Mouse (Mus musculus) frontal cortex, postnatal 10 days (tissue): ENCODE measurements around the gene 1810055G02Rik.

Experiments used
- DNase-seq, 2 experiments: peaks; one replicate each; pipeline ENCODE4 v3.0.0; 2022; ENCODE audit warnings: low spot score in 2 of 2, mixed read lengths in 1 of 2

Gene 1810055G02Rik

GRCm38 (mm10) chr19:3708078-3709012 is at the start of gene 1810055G02Rik:
TSS of gene 1810055G02Rik (plus strand) at chr19:3708293.
- peak; percentile 97 to 99 for DNase-seq

DNA sequence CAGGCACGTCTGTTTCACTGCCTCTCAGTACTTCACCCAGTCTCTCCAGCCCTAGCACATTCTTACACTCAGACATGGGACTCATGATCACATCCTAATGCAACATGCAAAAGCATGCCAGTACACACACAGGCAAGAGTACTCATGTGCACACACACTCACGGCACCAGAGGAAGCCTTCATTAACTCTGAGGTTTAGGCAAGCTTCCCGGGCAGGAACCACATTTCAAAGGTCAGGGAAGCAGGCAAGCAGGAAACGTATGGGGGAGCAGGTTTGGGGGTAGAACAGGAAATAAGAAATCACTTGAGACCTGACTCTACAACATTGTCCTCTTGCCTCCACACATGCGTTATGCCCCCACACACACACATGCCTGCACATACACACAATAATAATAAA is 42.6 kb upstream of the 1810055G02Rik start:
- DNase-seq = no peak

- no peak for DNase-seq
Observed at GRCm38 (mm10) chr19:3666632-3667031, 41.5 kb upstream of the 1810055G02Rik start.

DNA sequence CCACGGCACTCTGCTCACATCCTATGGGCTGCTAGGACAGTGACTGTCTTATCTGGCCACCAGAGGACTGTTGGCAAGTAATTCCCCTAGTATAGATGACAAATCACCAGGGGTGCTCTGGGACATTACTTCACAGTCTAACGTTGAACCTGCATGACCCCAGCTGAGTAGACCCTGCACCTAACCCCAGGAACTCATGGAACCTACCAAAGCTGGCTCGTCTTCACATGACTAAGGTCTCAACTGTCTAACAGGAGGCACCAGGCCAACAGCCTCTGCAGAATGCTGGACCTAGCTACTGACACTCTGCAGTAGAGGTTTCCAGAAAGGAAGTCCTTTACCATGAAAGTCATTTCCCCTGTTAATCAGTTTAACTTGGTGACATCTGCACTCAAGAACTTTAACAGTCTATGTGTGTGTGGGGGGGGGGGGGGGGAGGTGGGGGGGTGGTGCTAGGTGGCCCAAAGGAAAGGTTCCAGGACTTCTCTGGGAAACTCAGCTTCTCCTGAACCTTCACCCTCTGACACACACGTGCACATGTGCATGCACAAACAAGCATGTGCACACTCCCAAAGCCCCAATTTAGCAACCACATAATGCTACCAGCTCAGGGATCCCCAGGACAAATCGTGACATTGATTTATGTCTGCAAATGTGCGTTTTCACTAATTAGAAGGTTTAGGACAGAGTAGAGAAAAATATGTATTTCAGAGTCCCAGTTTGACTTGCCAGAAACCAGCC is 40.8 kb upstream of the 1810055G02Rik start:
- no peak for DNase-seq

DNA sequence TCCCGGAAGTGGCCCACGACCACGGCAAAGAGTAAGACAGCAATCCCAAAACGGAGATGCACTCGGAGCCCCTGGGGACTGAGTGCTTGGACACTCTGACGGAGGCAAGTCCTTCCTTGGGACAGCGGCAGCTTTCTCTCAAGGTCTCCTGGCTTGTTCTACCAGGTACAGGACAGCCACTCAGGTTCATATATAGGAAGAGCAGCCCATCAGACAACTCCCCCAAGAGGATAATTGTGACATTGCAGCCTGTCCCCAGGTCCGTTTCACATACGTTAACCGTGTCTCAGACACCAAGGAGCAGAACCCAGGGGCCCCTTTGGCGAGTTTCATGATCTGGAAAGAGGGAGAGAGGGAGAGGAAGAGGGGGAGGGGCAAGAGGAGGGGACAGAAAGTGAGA is 40.1 kb upstream of the 1810055G02Rik start:
- DNase-seq = no peak

- DNase-seq = no peak
Observed at GRCm38 (mm10) chr19:3668551-3668950, 39.5 kb upstream of the 1810055G02Rik start.

- DNase-seq = no peak
Observed at GRCm38 (mm10) chr19:3669100-3669499, 39.0 kb upstream of the 1810055G02Rik start.

- DNase-seq = no peak
Observed at GRCm38 (mm10) chr19:3673149-3673548, 34.9 kb upstream of the 1810055G02Rik start.

DNA sequence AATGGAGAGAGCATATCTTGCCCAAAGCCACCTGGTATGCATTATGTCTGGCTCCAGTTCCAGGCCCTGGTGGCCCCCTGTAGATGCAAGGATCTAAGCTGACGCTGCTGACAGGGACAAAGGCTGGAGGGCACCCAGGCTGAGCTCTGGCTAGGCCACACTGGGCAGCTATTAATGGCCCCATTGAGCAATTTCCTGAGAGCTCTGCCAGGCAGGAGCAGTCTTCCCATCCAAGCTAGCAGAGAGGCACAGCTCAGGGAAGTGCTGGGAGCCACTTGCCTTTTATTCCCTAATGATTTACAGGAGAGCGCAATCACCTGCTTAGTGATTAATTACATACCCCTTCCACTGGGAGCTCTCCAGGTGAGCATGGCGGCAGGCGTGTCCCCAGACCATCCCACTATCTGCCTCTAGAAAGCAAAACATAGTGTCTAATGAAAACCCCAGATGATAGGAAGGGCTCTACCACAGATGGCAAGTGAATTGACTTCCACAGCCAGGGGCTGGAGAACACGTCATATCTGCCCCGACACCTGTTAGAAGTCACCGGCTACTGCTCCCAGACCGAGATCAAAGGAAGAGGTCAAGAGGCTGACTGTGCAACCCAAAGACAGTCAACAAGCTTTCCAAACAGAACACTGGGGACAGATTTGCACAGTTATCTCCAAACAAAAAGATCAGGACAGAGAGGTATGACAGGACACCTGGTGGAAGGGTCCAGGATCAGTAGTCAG is 33.8 kb upstream of the 1810055G02Rik start:
- DNase-seq = no peak

DNA sequence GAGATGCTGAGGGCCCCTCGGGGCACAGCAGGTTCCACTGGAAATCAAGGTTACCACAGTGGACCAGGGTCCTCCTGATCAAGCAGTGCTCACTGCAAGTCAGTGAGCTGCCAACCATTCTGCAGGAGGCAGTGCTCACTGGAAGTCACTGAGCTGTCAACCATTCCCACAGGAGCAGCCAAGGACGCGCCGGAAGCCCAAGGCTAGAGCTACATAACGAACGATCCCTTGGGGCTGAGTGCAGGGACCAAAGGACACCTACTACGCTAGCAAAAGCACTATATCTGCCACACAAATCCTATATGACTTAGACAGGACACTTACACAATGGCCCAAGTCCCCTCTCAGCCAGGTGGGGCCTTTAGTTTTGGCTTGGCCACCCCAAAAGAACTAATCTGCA is 27.4 kb upstream of the 1810055G02Rik start:
- DNase-seq = no peak

DNA sequence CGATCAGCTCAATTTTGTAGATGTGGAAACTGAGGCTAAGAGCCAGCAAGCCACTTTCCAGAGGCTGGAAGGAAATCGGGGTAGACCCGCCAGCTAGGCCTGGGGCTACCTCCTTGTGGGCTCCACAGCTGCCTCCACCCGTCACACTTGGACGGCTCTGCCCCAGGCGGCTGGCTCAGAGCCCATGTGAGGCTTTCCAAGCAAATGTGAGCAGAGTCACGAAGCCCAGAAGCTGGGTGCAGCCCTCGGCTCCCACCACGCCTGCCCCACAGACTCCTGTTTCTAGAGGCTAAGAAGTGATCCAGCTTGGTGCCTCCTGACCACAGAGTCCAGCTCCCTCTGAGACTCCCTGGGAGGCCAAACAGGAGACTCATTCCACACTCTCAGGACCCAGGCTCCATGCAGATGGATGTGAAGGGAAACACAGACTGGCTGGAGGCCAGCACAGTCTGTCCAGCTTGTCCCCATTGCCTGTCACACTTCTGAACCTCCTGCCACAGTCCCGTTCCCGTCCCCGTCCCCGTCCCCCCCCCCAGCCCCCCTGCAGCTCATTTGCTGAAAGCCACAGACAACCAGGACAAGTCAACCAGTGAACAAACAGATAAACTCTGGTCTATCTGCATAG is 26.7 kb upstream of the 1810055G02Rik start:
- peak; percentile 45 to 49 for DNase-seq

DNA sequence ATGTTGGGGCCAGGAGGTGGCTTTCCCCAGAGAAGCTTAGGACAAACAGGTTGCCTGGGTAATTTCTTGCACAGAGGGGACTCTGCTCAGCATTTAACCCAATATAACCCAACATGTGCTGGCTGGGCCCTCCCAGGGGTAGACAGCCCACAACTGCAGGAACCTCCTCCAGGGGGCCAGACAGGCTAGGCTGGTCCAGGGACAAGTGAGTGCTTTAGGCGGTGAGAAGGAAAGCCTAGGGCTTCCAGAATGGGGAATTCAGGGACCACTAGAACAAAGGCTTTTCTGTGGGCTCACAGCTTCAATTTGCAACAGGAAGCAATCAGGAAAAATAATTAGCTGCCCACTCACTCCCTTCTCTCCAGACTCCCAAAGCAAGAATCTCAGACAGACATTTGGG is 23.7 kb upstream of the 1810055G02Rik start:
- DNase-seq = no peak

- no peak for DNase-seq
Observed at GRCm38 (mm10) chr19:3684957-3685580, 23.0 kb upstream of the 1810055G02Rik start.

DNA sequence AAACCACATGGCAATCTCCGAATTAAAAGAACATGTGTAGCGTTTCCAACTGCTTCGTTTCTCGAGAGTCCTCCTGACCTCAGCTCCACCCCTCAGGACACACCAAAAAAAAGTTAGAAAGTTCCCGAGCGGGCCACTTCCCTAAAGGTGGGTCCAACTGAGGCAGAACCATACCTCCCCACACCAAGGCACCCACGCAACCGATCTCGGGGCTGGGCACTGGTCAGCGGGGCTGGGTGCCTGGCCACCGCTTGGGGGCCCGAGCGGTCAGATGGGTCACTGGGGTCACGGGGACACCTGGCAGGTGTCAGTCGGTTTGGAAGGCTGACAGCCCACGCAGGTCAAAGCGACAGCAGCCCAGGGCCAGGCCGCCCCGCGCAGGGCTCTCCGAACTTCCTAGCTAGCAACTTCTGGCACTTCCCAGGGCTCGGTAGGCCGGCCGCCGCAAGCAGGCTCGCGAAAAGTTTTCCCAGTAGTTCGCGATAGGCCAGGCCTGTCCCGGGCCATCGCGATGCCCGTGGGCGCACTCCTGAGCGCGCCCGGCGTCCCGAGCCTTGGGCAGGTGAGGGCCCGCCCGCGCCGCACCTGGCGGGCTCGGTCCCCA is 22.4 kb upstream of the 1810055G02Rik start:
- DNase-seq = no peak

DNA sequence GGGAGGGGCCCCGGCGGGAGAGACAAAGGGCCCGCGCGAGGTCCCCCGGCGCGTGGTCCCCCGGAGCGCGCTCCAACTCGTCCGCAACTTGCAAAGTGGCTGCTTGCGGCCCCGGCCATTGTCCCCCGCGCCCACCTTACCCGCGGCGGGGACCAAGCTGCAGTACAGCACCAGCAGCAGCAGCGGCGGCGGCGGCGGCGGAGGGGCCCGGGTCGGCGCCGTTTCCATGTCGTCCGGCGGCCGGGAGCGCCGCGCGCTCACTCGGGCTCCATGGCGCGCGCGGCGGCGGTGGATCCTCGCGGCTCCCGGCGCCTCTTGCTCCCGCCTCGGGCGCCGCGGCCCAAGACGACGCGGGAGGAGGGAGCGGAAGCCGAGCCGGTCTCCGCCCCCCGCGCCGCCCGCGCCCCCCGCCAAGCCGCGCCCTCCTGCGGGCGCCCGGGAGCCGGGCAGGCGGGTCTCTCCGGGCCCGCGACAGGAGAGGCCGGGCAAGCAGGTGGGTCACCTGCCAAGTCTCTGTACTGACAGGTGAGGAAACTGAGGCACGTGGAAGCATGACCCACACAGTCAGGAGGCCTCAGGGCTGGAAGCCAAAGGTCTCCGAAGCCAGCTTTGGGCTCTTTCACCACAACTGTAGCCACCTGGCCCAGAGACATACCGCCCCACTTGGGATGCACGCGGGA is 21.7 kb upstream of the 1810055G02Rik start, which contains the start of gene Lrp5:
TSS of gene Lrp5 (minus strand) at position 350 of the 680 bp plus-strand sequence.
- peak in 1 of 2 experiments; percentile 54 for DNase-seq

DNA sequence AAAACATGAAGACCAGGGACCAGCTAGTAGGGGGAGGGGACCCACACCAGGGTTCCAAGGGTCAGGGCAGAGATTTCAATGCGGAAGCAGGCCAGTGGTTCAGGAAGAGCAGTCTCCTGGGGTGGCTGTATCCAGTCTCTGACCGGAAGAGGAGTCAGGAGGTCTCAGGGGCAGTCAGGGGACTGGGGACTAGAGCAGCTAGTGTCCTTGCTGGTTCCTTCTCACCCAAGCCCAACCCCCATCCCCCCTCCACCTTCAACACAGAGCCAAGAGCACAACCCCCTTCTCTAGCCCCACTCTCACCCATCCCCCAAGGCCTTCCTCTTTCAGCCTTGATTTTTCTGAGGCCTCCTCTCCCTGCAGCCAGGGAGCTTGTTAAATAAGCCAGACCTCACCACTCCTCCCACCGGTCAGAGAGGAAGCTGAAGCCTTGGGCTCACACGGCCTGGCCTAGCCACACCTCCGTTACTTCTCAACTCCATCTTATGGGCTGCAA is 20.4 kb upstream of the 1810055G02Rik start:
- DNase-seq = peak in 1 of 2 experiments; percentile 69

GRCm38 (mm10) chr19:3691337-3691736 is 16.8 kb upstream of the 1810055G02Rik start:
- DNase-seq = no peak

DNA sequence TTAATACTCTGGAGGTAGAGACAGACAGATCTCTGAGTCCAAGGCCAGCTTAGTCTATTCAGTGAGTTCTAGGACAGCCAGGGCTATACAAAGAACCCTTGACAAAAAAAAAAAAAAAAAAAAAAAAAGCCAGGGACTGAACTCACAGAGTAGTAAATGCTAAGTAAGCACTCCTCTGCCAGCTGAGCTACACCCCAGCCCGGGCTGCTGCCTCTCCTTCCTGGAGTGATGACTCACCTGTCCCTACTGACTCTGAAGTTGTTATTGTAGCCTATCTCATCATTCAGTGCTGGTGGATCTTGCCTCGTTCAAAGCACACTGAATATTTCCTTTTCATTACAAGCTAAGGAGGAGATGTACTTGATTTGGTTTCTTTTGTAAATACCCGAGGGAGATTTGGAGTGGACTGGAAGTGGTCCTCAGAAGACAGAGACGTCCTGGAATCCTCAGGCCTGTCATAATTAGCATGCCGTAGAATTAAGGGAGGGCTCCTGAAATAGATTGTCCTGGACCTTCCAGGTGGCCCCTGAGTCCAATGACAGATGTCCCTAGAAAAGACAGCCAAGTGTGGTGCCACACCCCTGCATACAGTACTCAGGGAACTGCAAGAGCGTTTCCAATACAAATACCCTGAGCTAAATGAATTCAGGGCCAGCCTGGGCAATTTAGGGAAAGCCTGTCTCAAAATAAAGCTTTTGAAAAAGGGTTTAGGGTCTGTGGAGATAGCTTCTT is 15.5 kb upstream of the 1810055G02Rik start:
- DNase-seq = no peak

- DNase-seq = no peak
Observed at GRCm38 (mm10) chr19:3694476-3694875, 13.6 kb upstream of the 1810055G02Rik start.
